Mouse (Mus musculus): ENCODE measurements around the gene Ripor2.

Ripor2 gene

GRCm38 (mm10) chr13:24581833-24582232, at the start of gene Ripor2:
Ripor2 (plus strand) TSS chr13:24582189.
- no peak for DNase-seq (ENCODE audit: low spot score in 2 of 2)

- no peak for DNase-seq (ENCODE audit: low spot score in 2 of 2)
Observed at GRCm38 (mm10) chr13:24536531-24537167, 45.3 kb upstream of the Ripor2 start.

- no peak for DNase-seq (ENCODE audit: low spot score in 2 of 2)
Observed at GRCm38 (mm10) chr13:24538012-24538411, 44.0 kb upstream of the Ripor2 start.

- no peak for DNase-seq (ENCODE audit: low spot score in 2 of 2)
Observed at GRCm38 (mm10) chr13:24538941-24539340, 43.0 kb upstream of the Ripor2 start.

- no peak for DNase-seq (ENCODE audit: low spot score in 2 of 2)
Observed at GRCm38 (mm10) chr13:24545677-24546076, 36.3 kb upstream of the Ripor2 start.

- no peak for DNase-seq (ENCODE audit: low spot score in 2 of 2)
Observed at GRCm38 (mm10) chr13:24546801-24547459, 35.1 kb upstream of the Ripor2 start.

- DNase-seq (ENCODE audit: low spot score in 2 of 2), result no peak
Observed at GRCm38 (mm10) chr13:24548911-24549310, 33.1 kb upstream of the Ripor2 start.

- DNase-seq (ENCODE audit: low spot score in 2 of 2), result no peak
Observed at GRCm38 (mm10) chr13:24551100-24551931, 30.7 kb upstream of the Ripor2 start.

- no peak for DNase-seq (ENCODE audit: low spot score in 2 of 2)
Observed at GRCm38 (mm10) chr13:24552039-24552438, 29.9 kb upstream of the Ripor2 start.

GRCm38 (mm10) chr13:24561391-24561790, 20.6 kb upstream of the Ripor2 start:
- DNase-seq (ENCODE audit: low spot score in 2 of 2), result no peak

GRCm38 (mm10) chr13:24564706-24565105, 17.3 kb upstream of the Ripor2 start:
- DNase-seq (ENCODE audit: low spot score in 2 of 2), result no peak

- DNase-seq (ENCODE audit: low spot score in 2 of 2), result no peak
Observed at GRCm38 (mm10) chr13:24565230-24565949, 16.6 kb upstream of the Ripor2 start.

GRCm38 (mm10) chr13:24565950-24566320, 16.1 kb upstream of the Ripor2 start:
- DNase-seq (ENCODE audit: low spot score in 2 of 2), result no peak

- no peak for DNase-seq (ENCODE audit: low spot score in 2 of 2)
Observed at GRCm38 (mm10) chr13:24567176-24567811, 14.7 kb upstream of the Ripor2 start.

- no peak for DNase-seq (ENCODE audit: low spot score in 2 of 2)
Observed at GRCm38 (mm10) chr13:24569066-24569465, 12.9 kb upstream of the Ripor2 start.

- DNase-seq (ENCODE audit: low spot score in 2 of 2), result no peak
Observed at GRCm38 (mm10) chr13:24570716-24571115, 11.3 kb upstream of the Ripor2 start.

- no peak for DNase-seq (ENCODE audit: low spot score in 2 of 2)
Observed at GRCm38 (mm10) chr13:24571906-24572305, 10.1 kb upstream of the Ripor2 start.

- no peak for DNase-seq (ENCODE audit: low spot score in 2 of 2)
Observed at GRCm38 (mm10) chr13:24575126-24575525, 6.9 kb upstream of the Ripor2 start.

- DNase-seq (ENCODE audit: low spot score in 2 of 2), result peak; percentile 68 to 87
Observed at GRCm38 (mm10) chr13:24576338-24577119, 5.5 kb upstream of the Ripor2 start.

GRCm38 (mm10) chr13:24578317-24578716, 3.7 kb upstream of the Ripor2 start:
- no peak for DNase-seq (ENCODE audit: low spot score in 2 of 2)

- DNase-seq (ENCODE audit: low spot score in 2 of 2), result no peak
Observed at GRCm38 (mm10) chr13:24580759-24581158, 1.2 kb upstream of the Ripor2 start.

Data from frontal cortex, postnatal 36 days (tissue).